Mouse (Mus musculus) liver, embryonic 13.5 days (tissue): ENCODE data around the gene Pex3. TPM values are rescaled to one million over a fixed set of nuclear protein-coding genes. Genes with fewer than 3 reads are reported as not detected.

Experiments
- ATAC-seq: fragments of 200-750 bp; cut with Nextera tagmentation; 2 replicates; pipeline ENCODE4 v1.8.0; 2017; ENCODE audit warnings: low read depth, mild to moderate bottlenecking, moderate number of reproducible peaks, moderate library complexity
- DNase-seq: peaks from one replicate; pipeline ENCODE4 v3.0.0; 2022
- H3K27ac ChIP-seq: fragments of 300-500 bp; sonication (generic); 2 replicates; pipeline ENCODE4 v1.5.1; 2015; ENCODE audit warnings: moderate library complexity, mild to moderate bottlenecking, inconsistent platforms
- H3K27me3 ChIP-seq: fragments of 300-500 bp; sonication (generic); 2 replicates; pipeline ENCODE4 v1.6.1; 2015; ENCODE audit warnings: mild to moderate bottlenecking, inconsistent platforms
- H3K36me3 ChIP-seq: fragments of 300-500 bp; sonication (generic); 2 replicates; pipeline ENCODE4 v1.6.1; 2015; ENCODE audit warnings: mild to moderate bottlenecking, inconsistent platforms
- H3K4me1 ChIP-seq: fragments of 300-500 bp; sonication (generic); replicated peaks from 2 replicates; pipeline ENCODE4 v1.6.1; 2015; ENCODE audit warnings: inconsistent platforms
- H3K4me2 ChIP-seq: fragments of 300-500 bp; sonication (generic); 2 replicates; pipeline ENCODE4 v1.6.1; 2015; ENCODE audit warnings: inconsistent platforms, mild to moderate bottlenecking, moderate library complexity
- H3K4me3 ChIP-seq: fragments of 300-500 bp; sonication (generic); replicated peaks from 2 replicates; pipeline ENCODE4 v1.5.1; 2015; ENCODE audit warnings: mild to moderate bottlenecking, inconsistent platforms
- H3K9ac ChIP-seq: fragments of 300-500 bp; sonication (generic); 2 replicates; pipeline ENCODE4 v1.6.1; 2015; ENCODE audit warnings: mild to moderate bottlenecking, inconsistent platforms
- H3K9me3 ChIP-seq: fragments of 300-500 bp; sonication (generic); replicated peaks from 2 replicates; pipeline ENCODE4 v1.6.1; 2016; ENCODE audit warnings: inconsistent platforms
- WGBS: fragments of 180-500 bp; shearing (Covaris S2); methylation state at CpG from one replicate; pipeline ENCODE4 v1.1.7; 2015; ENCODE audit not compliant: insufficient replicate concordance; 5-methylcytosine and 5-hydroxymethylcytosine counted together
- polyA plus RNA-seq: library from polyadenylated mRNA; unstranded; fragments of >200 nt; fragmentation: Nextera tagmentation; extraction: Ambion mirVana; gene quantifications from 2 replicates; pipeline ENCODE4 v1.2.1, GENCODE M21; 2015

Gene Pex3
- 10.3 and 12.4 TPM in 2 replicates for polyA plus RNA-seq

DNA sequence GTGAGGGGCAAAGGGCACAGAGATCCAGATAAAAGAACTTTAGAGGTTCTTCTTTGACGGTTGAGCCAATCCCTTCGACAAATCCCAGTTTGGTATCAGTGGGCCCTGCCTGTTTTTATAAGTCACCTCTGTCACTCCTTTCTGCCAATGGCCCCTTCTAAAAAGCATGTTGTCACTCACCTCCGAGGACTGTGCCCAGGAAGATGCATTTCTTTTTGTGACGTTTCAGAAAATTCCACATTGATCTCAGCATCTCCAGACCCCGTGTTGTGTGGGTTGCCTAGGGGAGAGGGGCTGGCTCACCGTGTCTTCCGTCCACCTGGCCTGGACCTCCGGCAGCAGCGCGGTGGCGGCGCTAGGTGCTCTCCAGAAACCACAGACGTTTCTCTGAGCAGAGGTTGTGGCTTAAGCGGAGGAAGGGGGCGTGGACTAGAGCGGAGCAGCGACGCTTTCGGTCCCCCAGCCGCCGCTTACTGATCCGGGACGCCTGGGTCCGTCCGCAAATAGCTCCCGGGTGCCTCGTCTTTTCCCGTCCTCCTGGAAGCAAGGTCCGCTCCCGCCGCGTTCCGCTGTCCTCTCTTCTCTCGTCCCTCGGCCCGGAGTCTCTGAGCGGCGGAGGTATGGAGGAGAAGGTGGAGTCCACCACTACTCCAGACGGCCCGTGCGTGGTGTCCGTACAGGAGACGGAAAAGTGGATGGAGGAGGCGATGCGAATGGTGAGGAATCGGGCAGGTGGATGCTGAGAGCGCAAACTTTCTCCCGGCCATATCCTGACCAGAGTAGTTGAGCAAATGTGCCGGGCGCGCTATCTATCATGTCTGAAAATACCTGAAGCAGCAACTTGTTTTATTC is at the start of gene Pex3, which contains the start of gene Adat2:
Pex3 (minus strand) TSS at position 497 of the 852 bp plus-strand sequence.
Adat2 (plus strand) TSS at position 249 of the 852 bp plus-strand sequence.
- peak within 1 kb of the TSS; percentile 69 for H3K4me2 ChIP-seq
- H3K4me1 ChIP-seq, result peaks cover 15% of the 10 kb centered on the region
- peak within 1 kb of the TSS; percentile 80 for H3K4me3 ChIP-seq
- H3K27ac ChIP-seq, result peak within 1 kb of the TSS; percentile 79
- H3K27me3 ChIP-seq, result no peaks in the 10 kb centered on the region
- DNase-seq, result peak; percentile 83
- peaks cover 8% of the 10 kb centered on the region; the same call in 1 of the 2 replicates for H3K36me3 ChIP-seq
- WGBS, result under 1% methylated on average over 51 of the region's 51 CpGs
- no peaks in the 10 kb centered on the region for H3K9me3 ChIP-seq
- H3K9ac ChIP-seq, result peak within 1 kb of the TSS; percentile 85
- ATAC-seq, result peak; percentile 97

DNA sequence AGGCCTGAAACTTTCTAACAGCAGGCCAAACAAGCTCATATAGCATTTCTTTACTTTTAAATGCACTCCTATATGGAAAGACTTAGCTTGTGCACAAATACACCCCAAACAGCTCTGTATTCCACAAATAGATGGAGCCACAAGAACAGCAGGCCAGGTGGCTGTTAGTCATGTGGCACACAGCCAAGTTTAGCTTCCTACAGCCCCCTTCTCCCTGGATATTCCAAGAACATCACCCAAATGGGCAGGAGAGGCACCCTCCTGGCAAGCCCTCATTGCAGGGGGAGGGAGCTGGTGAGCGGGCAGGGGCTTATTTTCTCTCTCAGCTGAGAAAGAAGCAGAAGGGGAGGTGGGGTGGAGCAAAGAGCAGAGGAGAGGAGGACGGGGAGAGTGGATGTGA is 48.0 kb upstream of the Pex3 start:
- Histone ChIP-seq H3K9me3 (no peaks in the 10 kb centered on the region), H3K4me1 (no peaks in the 10 kb centered on the region), H3K27me3 (no peaks in the 10 kb centered on the region), H3K4me2 (no peak overlapping the region), H3K36me3 (no peaks in the 10 kb centered on the region), H3K27ac (no peak overlapping the region), H3K4me3 (no peak overlapping the region), H3K9ac (no peak overlapping the region)
- DNase-seq, result no peak
- WGBS, result 37% methylated on average over 2 of the region's 2 CpGs
- ATAC-seq, result no peak

DNA sequence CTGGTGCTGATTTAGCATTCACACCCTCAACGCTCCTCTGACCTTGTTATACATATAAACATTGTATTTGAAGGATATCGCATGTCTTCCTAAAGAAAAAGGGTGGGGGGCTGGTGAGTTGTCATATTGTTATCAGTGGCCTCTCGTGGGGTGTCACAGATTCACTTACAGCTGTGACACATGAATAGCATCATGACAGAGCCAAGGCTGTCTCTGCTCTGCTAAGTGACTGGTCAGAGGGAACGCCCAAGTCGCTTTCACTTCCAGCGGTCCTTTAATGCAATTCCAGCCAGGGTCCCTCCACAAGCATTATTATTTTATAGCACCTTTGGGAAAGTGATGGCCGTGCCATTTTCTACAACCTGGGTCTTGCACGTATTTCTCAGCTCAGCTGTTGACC is 44.5 kb upstream of the Pex3 start:
- Histone ChIP-seq H3K4me1 (no peaks in the 10 kb centered on the region), H3K4me2 (no peak overlapping the region), H3K27ac (no peak overlapping the region), H3K9ac (no peak overlapping the region), H3K4me3 (no peak overlapping the region), H3K9me3 (no peaks in the 10 kb centered on the region), H3K36me3 (no peaks in the 10 kb centered on the region), H3K27me3 (no peaks in the 10 kb centered on the region)
- ATAC-seq (no peak), DNase-seq (no peak)
- 70% methylated on average over 8 of the region's 8 CpGs for WGBS

DNA sequence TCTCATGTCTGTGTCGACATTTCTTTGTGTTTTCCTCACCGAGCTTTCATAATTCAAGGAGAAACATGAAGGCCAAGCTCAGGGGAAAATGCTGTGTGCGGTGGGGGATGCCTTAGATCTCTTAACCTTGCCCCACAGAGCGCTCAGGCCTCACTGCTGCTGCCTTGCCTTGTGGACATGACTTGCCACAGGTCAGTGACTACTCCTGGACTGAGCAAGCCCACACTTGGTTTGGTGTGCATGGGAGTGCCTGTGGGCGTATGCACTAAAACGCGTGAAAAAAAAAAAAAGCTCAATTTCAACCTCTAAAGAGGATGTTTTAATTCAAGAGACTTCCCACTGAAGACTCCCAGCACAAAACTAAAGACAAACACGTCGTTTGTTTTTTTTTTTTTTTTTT is 43.9 kb upstream of the Pex3 start:
- DNase-seq (no peak), ATAC-seq (no peak)
- H3K27ac ChIP-seq, result no peak overlapping the region
- no peak overlapping the region for H3K9ac ChIP-seq
- no peak overlapping the region for H3K4me2 ChIP-seq
- H3K27me3 ChIP-seq, result no peaks in the 10 kb centered on the region
- no peaks in the 10 kb centered on the region for H3K9me3 ChIP-seq
- no peak overlapping the region for H3K4me3 ChIP-seq
- no peaks in the 10 kb centered on the region for H3K36me3 ChIP-seq
- 67% methylated on average over 9 of the region's 9 CpGs for WGBS
- H3K4me1 ChIP-seq, result no peaks in the 10 kb centered on the region

DNA sequence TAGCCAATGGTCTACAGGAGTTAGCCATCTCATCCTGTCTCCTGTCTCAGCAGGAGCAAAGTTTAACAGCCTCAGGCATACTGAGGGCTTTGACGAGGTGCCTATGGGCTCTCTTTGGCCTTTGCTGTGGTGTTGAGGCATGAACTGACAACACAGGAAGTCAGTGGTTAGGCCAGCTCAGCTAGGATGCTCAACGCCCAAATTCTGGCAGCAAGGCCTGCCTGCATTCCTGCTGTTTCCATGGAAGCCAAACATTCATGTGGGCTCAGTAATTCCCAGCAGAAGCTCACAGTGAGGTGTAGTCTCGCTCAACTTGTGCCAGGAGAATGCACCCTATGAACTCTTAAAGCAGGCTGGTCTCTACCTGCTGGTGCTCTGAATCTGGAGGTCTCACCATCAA is 43.1 kb upstream of the Pex3 start:
- no peak for DNase-seq
- no peaks in the 10 kb centered on the region for H3K36me3 ChIP-seq
- 34% methylated on average over 3 of the region's 3 CpGs for WGBS

DNA sequence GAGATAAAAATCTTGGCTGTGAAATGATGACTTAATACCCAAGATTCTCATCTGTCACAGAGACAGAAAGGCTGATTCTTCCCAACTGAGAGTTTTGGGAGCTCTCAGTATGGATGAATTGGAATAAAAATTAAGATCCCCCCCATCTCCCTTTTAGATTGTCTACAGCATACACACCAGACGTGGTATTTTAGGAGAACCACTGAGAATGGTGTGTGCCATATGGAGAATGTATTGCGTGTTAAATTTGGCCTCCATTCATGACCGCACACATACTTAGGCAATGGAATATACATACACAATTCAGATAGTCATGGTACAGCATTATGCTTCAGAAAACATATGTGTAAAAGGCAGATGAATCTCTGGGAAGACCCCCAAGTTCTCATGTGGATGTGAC is 40.6 kb upstream of the Pex3 start:
- no peaks in the 10 kb centered on the region for H3K4me1 ChIP-seq
- H3K4me3 ChIP-seq, result no peak overlapping the region
- no peak for ATAC-seq
- WGBS, result 74% methylated on average over 3 of the region's 3 CpGs
- no peaks in the 10 kb centered on the region for H3K36me3 ChIP-seq
- no peak for DNase-seq
- H3K27ac ChIP-seq, result no peak overlapping the region
- no peaks in the 10 kb centered on the region for H3K27me3 ChIP-seq
- H3K9me3 ChIP-seq, result no peaks in the 10 kb centered on the region
- H3K9ac ChIP-seq, result no peak overlapping the region
- no peak overlapping the region for H3K4me2 ChIP-seq

More for the DNA sequence above, 43.1 kb upstream of the Pex3 start:
- Histone ChIP-seq H3K4me2 (no peak overlapping the region), H3K9me3 (no peaks in the 10 kb centered on the region), H3K9ac (no peak overlapping the region), H3K4me1 (no peaks in the 10 kb centered on the region), H3K27ac (no peak overlapping the region), H3K4me3 (no peak overlapping the region), H3K27me3 (no peaks in the 10 kb centered on the region)
- ATAC-seq, result no peak

DNA sequence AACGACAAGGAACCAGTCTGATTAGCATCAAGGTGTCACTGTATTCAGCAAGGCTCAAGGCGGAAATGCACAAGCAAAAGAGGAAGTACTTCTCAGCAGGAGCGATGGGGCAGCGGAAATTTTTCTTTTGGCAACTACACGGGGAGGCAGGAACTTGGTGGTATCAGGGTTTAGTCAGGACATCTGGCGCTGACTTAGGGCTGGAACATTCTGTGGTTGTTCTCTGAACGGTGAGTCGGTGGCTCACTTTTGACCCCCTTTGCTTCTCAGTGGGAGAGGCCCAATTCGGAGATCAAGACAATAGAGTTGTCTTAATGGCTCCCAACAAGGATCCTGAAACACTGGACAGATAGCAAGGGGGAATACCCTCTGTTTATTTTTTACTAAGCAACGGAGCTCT is 39.3 kb upstream of the Pex3 start:
- Histone ChIP-seq H3K4me3 (no peak overlapping the region), H3K9me3 (no peaks in the 10 kb centered on the region), H3K9ac (no peak overlapping the region), H3K4me2 (no peak overlapping the region), H3K36me3 (no peaks in the 10 kb centered on the region), H3K27me3 (no peaks in the 10 kb centered on the region), H3K4me1 (no peaks in the 10 kb centered on the region), H3K27ac (no peak overlapping the region)
- 78% methylated on average over 10 of the region's 10 CpGs for WGBS
- DNase-seq (no peak), ATAC-seq (no peak)

DNA sequence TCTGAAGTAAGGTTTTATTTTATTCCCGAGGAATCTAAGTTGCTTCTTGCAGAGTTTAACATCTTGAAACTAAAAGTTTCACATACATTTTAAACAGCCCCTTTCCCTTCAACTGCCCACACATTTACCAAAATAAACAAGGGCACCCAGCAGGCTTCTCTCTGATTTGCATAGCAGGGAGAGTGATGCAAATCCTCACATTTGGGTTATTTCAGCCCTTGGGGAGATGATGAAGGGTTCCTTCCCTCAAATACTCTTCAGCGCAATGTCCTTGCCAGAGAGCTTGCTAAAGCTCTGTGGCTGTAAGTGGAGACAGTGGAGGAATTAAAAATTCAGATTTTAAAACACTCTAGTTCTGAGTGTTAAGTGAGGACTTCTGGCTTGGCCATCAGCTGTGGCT is 35.0 kb upstream of the Pex3 start:
- Histone ChIP-seq H3K9ac (no peak overlapping the region), H3K27ac (no peak overlapping the region), H3K27me3 (no peaks in the 10 kb centered on the region), H3K9me3 (no peaks in the 10 kb centered on the region), H3K4me2 (no peak overlapping the region), H3K36me3 (no peaks in the 10 kb centered on the region), H3K4me3 (no peak overlapping the region), H3K4me1 (no peaks in the 10 kb centered on the region)
- ATAC-seq, result no peak
- DNase-seq, result no peak
- WGBS, result 54% methylated on average over 2 of the region's 2 CpGs

DNA sequence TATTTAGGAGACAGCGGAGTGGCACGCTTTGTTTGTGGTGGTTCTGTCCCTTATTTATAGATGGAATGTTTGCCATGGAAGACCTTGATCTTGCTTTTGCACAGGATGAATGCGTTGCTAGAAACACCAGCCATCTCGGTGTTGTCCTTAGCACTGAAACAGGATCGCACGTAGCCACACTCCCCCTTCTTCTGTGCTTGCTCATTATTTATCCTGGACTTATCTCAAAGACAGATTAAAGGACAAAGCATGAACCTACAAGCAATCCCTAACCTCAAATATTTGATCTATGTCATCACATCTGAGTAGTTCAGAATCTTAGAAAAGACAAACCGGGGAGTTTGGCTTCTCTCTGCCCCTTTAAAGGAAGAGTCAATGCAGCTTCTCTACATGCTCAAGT is 24.2 kb upstream of the Pex3 start:
- Histone ChIP-seq H3K36me3 (no peaks in the 10 kb centered on the region), H3K9me3 (no peaks in the 10 kb centered on the region), H3K4me3 (no peak overlapping the region), H3K4me1 (no peaks in the 10 kb centered on the region), H3K4me2 (no peak overlapping the region), H3K27me3 (no peaks in the 10 kb centered on the region), H3K27ac (no peak overlapping the region), H3K9ac (no peak overlapping the region)
- ATAC-seq, result no peak
- 75% methylated on average over 7 of the region's 7 CpGs for WGBS
- DNase-seq, result no peak

DNA sequence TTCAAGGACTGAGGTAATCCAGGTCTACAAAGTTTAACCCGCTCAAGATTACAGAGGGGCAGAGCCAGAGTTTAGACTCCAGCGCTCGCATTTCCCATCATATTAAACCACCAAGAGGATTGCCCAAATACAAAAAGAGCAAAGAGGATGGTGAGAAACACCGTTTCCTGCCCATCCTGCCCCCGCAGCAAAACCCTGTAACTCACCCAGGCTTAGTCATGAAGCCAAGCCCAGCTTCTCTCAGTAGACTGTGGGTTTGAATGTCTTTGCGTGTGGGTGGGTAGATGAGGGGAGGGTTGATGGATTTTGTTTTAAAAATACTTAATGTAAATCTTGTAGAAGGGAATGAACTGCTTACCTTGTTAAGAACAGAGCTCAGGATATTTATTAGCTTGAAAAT is 19.5 kb upstream of the Pex3 start:
- DNase-seq, result no peak
- no peak overlapping the region for H3K4me2 ChIP-seq

DNA sequence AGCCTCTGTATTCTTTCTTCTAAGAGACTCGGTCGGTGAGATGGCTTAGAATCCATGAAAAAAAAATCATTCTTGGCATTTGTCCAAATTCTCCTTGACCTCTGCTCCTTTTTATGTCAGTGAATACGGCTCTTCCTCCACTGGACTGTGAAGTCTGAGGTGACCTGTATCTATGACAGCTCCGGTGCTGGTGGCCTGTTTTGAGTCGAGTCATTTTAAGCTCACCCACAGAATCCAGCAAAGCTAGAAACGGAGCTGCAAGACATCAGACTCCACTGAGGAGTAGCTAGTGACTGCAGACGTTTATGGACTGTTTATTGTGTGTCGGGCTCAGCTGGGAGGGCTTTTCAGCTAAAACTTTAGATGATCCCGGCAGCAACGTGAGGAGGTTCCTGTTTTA is 19.1 kb upstream of the Pex3 start:
- no peak for DNase-seq
- Histone ChIP-seq H3K9ac (no peak overlapping the region), H3K4me1 (no peaks in the 10 kb centered on the region), H3K27me3 (no peaks in the 10 kb centered on the region), H3K4me2 (no peak overlapping the region), H3K9me3 (no peaks in the 10 kb centered on the region), H3K36me3 (no peaks in the 10 kb centered on the region), H3K4me3 (no peak overlapping the region), H3K27ac (no peak overlapping the region)
- WGBS, result 54% methylated on average over 10 of the region's 10 CpGs
- ATAC-seq, result no peak

More for the DNA sequence above, 19.5 kb upstream of the Pex3 start:
- WGBS, result 72% methylated on average over 6 of the region's 6 CpGs
- no peaks in the 10 kb centered on the region for H3K36me3 ChIP-seq
- no peak overlapping the region for H3K27ac ChIP-seq
- ATAC-seq, result no peak
- no peak overlapping the region for H3K9ac ChIP-seq
- H3K4me3 ChIP-seq, result no peak overlapping the region
- H3K9me3 ChIP-seq, result no peaks in the 10 kb centered on the region
- no peaks in the 10 kb centered on the region for H3K27me3 ChIP-seq
- no peaks in the 10 kb centered on the region for H3K4me1 ChIP-seq
